Mouse (Mus musculus) MEL (cell line): ENCODE data around the gene Hoxc9. TPM values are rescaled to one million over a fixed set of nuclear protein-coding genes. Genes with fewer than 3 reads are reported as not detected.
A peak's percentile ranks its signal among the peaks of the same experiment; 100 is the strongest.

ENCODE experiments used
- DNase-seq: peaks from one replicate; pipeline ENCODE4 v3.0.0; 2011; ENCODE audit warnings: low read depth, low spot score
- H3K27ac ChIP-seq: 2 replicates; pipeline ENCODE4 v1.5.1; 2012; ENCODE audit warnings: low read depth, mild to moderate bottlenecking, control low read depth, low read length, moderate library complexity; ENCODE audit not compliant: control insufficient read depth
- H3K27me3 ChIP-seq, 2 experiments: fragments of 150-350 bp in 1 of 2; sonication (generic) in 1 of 2; 2 replicates each; pipeline ENCODE4 v1.6.1; 2012; ENCODE audit warnings: low read length in 2 of 2, mild to moderate bottlenecking in 2 of 2, improper control_type of control experiment in 1 of 2, moderate library complexity in 1 of 2; ENCODE audit not compliant: insufficient read depth in 2 of 2, control insufficient read depth in 1 of 2
- H3K36me3 ChIP-seq, 2 experiments: 2 replicates each; pipeline ENCODE4 v1.6.1; 2012 to 2014; ENCODE audit warnings: low read length in 2 of 2, improper control_type of control experiment in 1 of 2, inconsistent platforms in 1 of 2, mild to moderate bottlenecking in 1 of 2; ENCODE audit not compliant: insufficient read depth in 2 of 2, control insufficient read depth in 1 of 2
- H3K4me1 ChIP-seq, 2 experiments: fragments of 150-350 bp in 1 of 2; sonication (generic) in 1 of 2; 2 replicates each; pipeline ENCODE4 v1.6.1; 2012; ENCODE audit warnings: low read length in 2 of 2, improper control_type of control experiment in 1 of 2, mild to moderate bottlenecking in 1 of 2; ENCODE audit not compliant: insufficient read depth in 2 of 2, control insufficient read depth in 1 of 2
- H3K4me3 ChIP-seq, 2 experiments: fragments of 150-350 bp in 1 of 2; sonication (generic) in 1 of 2; 2 replicates each; pipeline ENCODE4 v1.5.1; 2012; ENCODE audit warnings: low read depth in 2 of 2, low read length in 2 of 2, mild to moderate bottlenecking in 2 of 2, moderate library complexity in 2 of 2, control low read depth in 1 of 2, improper control_type of control experiment in 1 of 2; ENCODE audit not compliant: control insufficient read depth in 1 of 2, insufficient read depth in 1 of 2
- H3K79me2 ChIP-seq: 2 replicates; pipeline ENCODE4 v1.6.1; 2012; ENCODE audit warnings: mild to moderate bottlenecking, low read length, moderate library complexity; ENCODE audit not compliant: control insufficient read depth, poor library complexity, insufficient read depth
- H3K9ac ChIP-seq: 2 replicates; pipeline ENCODE4 v1.6.1; 2012; ENCODE audit warnings: low read depth, mild to moderate bottlenecking, control low read depth, low read length, moderate library complexity; ENCODE audit not compliant: control insufficient read depth, poor library complexity, severe bottlenecking
- H3K9me3 ChIP-seq: fragments of 150-350 bp; sonication (generic); replicated peaks from 2 replicates; pipeline ENCODE4 v1.6.1; 2012; ENCODE audit warnings: mild to moderate bottlenecking, low read length, improper control_type of control experiment, moderate library complexity; ENCODE audit not compliant: insufficient read depth
- CHD1 ChIP-seq: IDR thresholded peaks from 2 replicates; pipeline ENCODE4 v1.6.1; 2012; ENCODE audit warnings: low read depth, mild to moderate bottlenecking, inconsistent platforms, low read length, improper control_type of control experiment
- CHD2 ChIP-seq: IDR thresholded peaks from 2 replicates; pipeline ENCODE4 v1.6.1; 2011; ENCODE audit warnings: low read length, improper control_type of control experiment
- CTCF ChIP-seq, 3 experiments: IDR thresholded peaks in 2 of 3; conservative IDR thresholded peaks in 1 of 3; 2 replicates each; pipeline ENCODE4 v1.5.1; 2011 to 2012; ENCODE audit warnings: low read length in 3 of 3, low read depth in 2 of 3, mild to moderate bottlenecking in 2 of 3, improper control_type of control experiment in 1 of 3, inconsistent platforms in 1 of 3, mixed read lengths in 1 of 3, moderate library complexity in 1 of 3; ENCODE audit not compliant: control insufficient read depth in 1 of 3, insufficient read depth in 1 of 3, poor library complexity in 1 of 3, severe bottlenecking in 1 of 3
- EP300 ChIP-seq, 2 experiments: IDR thresholded peaks; 2 replicates each; pipeline ENCODE4 v1.6.1; 2011; ENCODE audit warnings: improper control_type of control experiment in 2 of 2, low read length in 2 of 2, low read depth in 1 of 2, mild to moderate bottlenecking in 1 of 2
- GABPA ChIP-seq: IDR thresholded peaks from 2 replicates; pipeline ENCODE4 v1.6.1; 2012; ENCODE audit warnings: low read depth, mild to moderate bottlenecking, inconsistent platforms, low read length, improper control_type of control experiment, moderate library complexity
- GATA1 ChIP-seq: IDR thresholded peaks from 2 replicates; pipeline ENCODE4 v1.6.1; 2011; ENCODE audit warnings: low read depth, low read length, improper control_type of control experiment
- HCFC1 ChIP-seq: IDR thresholded peaks from 2 replicates; pipeline ENCODE4 v1.6.1; 2012; ENCODE audit warnings: low read depth, mild to moderate bottlenecking, inconsistent platforms, low read length, improper control_type of control experiment, moderate library complexity
- MAFK ChIP-seq: IDR thresholded peaks from 2 replicates; pipeline ENCODE4 v1.6.1; 2011; ENCODE audit warnings: low read depth, mild to moderate bottlenecking, low read length, improper control_type of control experiment, borderline replicate concordance
- MAX ChIP-seq: IDR thresholded peaks from 2 replicates; pipeline ENCODE4 v1.6.1; 2011; ENCODE audit warnings: low read length, improper control_type of control experiment
- MAZ ChIP-seq: IDR thresholded peaks from 2 replicates; pipeline ENCODE4 v1.6.1; 2012; ENCODE audit warnings: low read depth, mild to moderate bottlenecking, inconsistent platforms, low read length, improper control_type of control experiment
- MEF2A ChIP-seq: IDR thresholded peaks from 2 replicates; pipeline ENCODE4 v1.6.1; 2014; ENCODE audit warnings: low read depth, mild to moderate bottlenecking, inconsistent platforms, low read length, improper control_type of control experiment; ENCODE audit not compliant: poor library complexity, insufficient replicate concordance, severe bottlenecking; ENCODE audit errors: extremely low read depth
- MXI1 ChIP-seq: IDR thresholded peaks from 2 replicates; pipeline ENCODE4 v1.6.1; 2011; ENCODE audit warnings: mild to moderate bottlenecking, low read depth, low read length, improper control_type of control experiment
- MYC ChIP-seq: IDR thresholded peaks from 2 replicates; pipeline ENCODE4 v1.6.1; 2011; ENCODE audit warnings: low read depth, mild to moderate bottlenecking, low read length, improper control_type of control experiment, moderate library complexity
- NELFE ChIP-seq: IDR thresholded peaks from 2 replicates; pipeline ENCODE4 v1.6.1; 2011; ENCODE audit warnings: low read depth, low read length, improper control_type of control experiment
- POLR2A ChIP-seq, 2 experiments: IDR thresholded peaks; 2 replicates each; pipeline ENCODE4 v1.6.1; 2011 to 2012; ENCODE audit warnings: low read length in 2 of 2, mild to moderate bottlenecking in 2 of 2, control low read depth in 1 of 2, improper control_type of control experiment in 1 of 2, low read depth in 1 of 2, moderate library complexity in 1 of 2; ENCODE audit not compliant: control insufficient read depth in 1 of 2, insufficient read depth in 1 of 2, poor library complexity in 1 of 2
- POLR2AphosphoS5 ChIP-seq: IDR thresholded peaks from 2 replicates; pipeline ENCODE4 v1.6.1; 2012; ENCODE audit warnings: low read depth, borderline replicate concordance, mild to moderate bottlenecking, inconsistent platforms, low read length, moderate library complexity, mixed read lengths
- RAD21 ChIP-seq: IDR thresholded peaks from 2 replicates; pipeline ENCODE4 v1.6.1; 2011; ENCODE audit warnings: mild to moderate bottlenecking, low read depth, low read length, improper control_type of control experiment
- TAL1 ChIP-seq: IDR thresholded peaks from 2 replicates; pipeline ENCODE4 v1.6.1; 2012; ENCODE audit warnings: mild to moderate bottlenecking, inconsistent platforms, low read length, moderate library complexity, mixed read lengths
- TCF12 ChIP-seq: IDR thresholded peaks from 2 replicates; pipeline ENCODE4 v1.6.1; 2014; ENCODE audit warnings: low read depth, mild to moderate bottlenecking, inconsistent platforms, low read length, improper control_type of control experiment, moderate library complexity
- UBTF ChIP-seq: IDR thresholded peaks from 2 replicates; pipeline ENCODE4 v1.6.1; 2012; ENCODE audit warnings: low read depth, mild to moderate bottlenecking, inconsistent platforms, low read length, improper control_type of control experiment, moderate library complexity, borderline replicate concordance; ENCODE audit not compliant: insufficient read depth
- USF2 ChIP-seq, 2 experiments: IDR thresholded peaks; 2 replicates each; pipeline ENCODE4 v1.6.1; 2011 to 2012; ENCODE audit warnings: improper control_type of control experiment in 2 of 2, low read length in 2 of 2, borderline replicate concordance in 1 of 2, inconsistent platforms in 1 of 2, low read depth in 1 of 2, mild to moderate bottlenecking in 1 of 2; ENCODE audit not compliant: insufficient read depth in 1 of 2
- ZNF384 ChIP-seq: IDR thresholded peaks from 2 replicates; pipeline ENCODE4 v1.6.1; 2012; ENCODE audit warnings: low read depth, mild to moderate bottlenecking, inconsistent platforms, low read length, improper control_type of control experiment
- polyA plus RNA-seq, 2 experiments: library from polyadenylated mRNA; stranded (reverse) in 1 of 2; unstranded in 1 of 2; fragments of >175 nt in 1 of 2; fragments of >200 nt in 1 of 2; gene quantifications; 2 replicates each; pipeline versions ENCODE4 v1.2.1 to v1.2.4; 2012; ENCODE audit warnings: low replicate concordance in 2 of 2, low read depth in 1 of 2; ENCODE audit not compliant: insufficient read length in 2 of 2, insufficient read depth in 1 of 2, missing spikeins in 1 of 2
- total RNA-seq: library from RNA; depleted of rRNA; stranded (reverse); fragments of 300-350 nt; gene quantifications from 2 replicates; pipeline ENCODE4 v1.2.3, GENCODE M21; 2012

Hoxc9 gene
- total and polyA plus RNA-seq, 3 experiments = 4.1 to 400 (median 9.5) TPM

GRCm38 (mm10) chr15:103001370-103001769 is 25.1 kb downstream of the Hoxc9 start:
- peaks cover 27% of the 10 kb centered on the region for H3K79me2 ChIP-seq
- peaks cover 0 to 34% of the 10 kb centered on the region in 2 experiments; a peak in 2 of 4 replicates for H3K36me3 ChIP-seq
- TF ChIP-seq MEF2A (peak; percentile 86; the same call in 1 of the 2 replicates), CTCF (IDR thresholded peaks at IDR 0.05 in 2 of 3, conservative IDR thresholded peaks at IDR 0.05 in 1 of 3; ENCODE audit: control insufficient read depth in 1 of 3, insufficient read depth in 1 of 3, low read depth in 2 of 3, low read length in 3 of 3, poor library complexity in 1 of 3, severe bottlenecking in 1 of 3) (no peak)
- no peaks in the 10 kb centered on the region for H3K9me3 ChIP-seq
- peak; percentile 47 for DNase-seq
- H3K27me3 ChIP-seq = no peaks in the 10 kb centered on the region
- peak overlapping the region; percentile 99 for H3K27ac ChIP-seq
- peak overlapping the region; percentile 98 for H3K9ac ChIP-seq
- peak overlapping the region; percentile 60 to 68 for H3K4me3 ChIP-seq
- H3K4me1 ChIP-seq = peaks cover 18 to 38% of the 10 kb centered on the region in 2 experiments

DNA sequence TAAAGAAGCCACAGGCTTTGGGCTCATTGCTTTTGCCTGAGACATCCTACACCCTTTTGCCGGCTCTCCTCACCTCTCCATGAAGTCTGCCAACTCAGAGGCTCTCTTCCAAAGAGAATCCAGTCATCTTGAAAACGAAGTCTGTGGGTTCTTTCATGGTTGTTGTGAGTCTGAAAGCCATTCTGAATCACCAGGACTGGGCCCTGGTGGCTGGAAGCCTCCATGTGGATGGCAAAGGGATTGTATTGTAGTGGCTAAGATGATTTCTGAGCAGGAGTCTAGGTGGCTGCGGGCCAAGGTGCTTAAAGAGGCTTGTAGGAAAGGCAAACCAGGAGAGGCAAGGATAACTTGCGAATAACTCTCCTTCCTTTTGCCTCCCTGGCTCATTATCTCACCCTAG is 25.9 kb downstream of the Hoxc9 start:
- DNase-seq = peak; percentile 66
- TF ChIP-seq CHD1 = 0 out of 2 replicates have a peak, but pooled peaks have one; percentile 4
- no peak for TF ChIP-seq MAX
- no peak for TF ChIP-seq CHD2
- TF ChIP-seq CTCF (IDR thresholded peaks at IDR 0.05 in 2 of 3, conservative IDR thresholded peaks at IDR 0.05 in 1 of 3; ENCODE audit: control insufficient read depth in 1 of 3, insufficient read depth in 1 of 3, low read depth in 2 of 3, low read length in 3 of 3, poor library complexity in 1 of 3, severe bottlenecking in 1 of 3) = no peak
- Histone ChIP-seq H3K36me3 (peaks cover 0 to 35% of the 10 kb centered on the region in 2 experiments; a peak in 2 of 4 replicates), H3K9me3 (no peaks in the 10 kb centered on the region), H3K27me3 (no peaks in the 10 kb centered on the region), H3K9ac (peak overlapping the region; percentile 60), H3K4me1 (peaks cover 24 to 38% of the 10 kb centered on the region in 2 experiments), H3K27ac (peak overlapping the region; percentile 63), H3K4me3 (peak overlapping the region in 1 of 2 experiments; percentile 57; a peak in 3 of 4 replicates), H3K79me2 (peaks cover 27% of the 10 kb centered on the region)

GRCm38 (mm10) chr15:103002821-103003448 is 26.7 kb downstream of the Hoxc9 start:
- H3K9me3 ChIP-seq = no peaks in the 10 kb centered on the region
- peaks cover 0 to 36% of the 10 kb centered on the region in 2 experiments; a peak in 2 of 4 replicates for H3K36me3 ChIP-seq
- peaks cover 27% of the 10 kb centered on the region for H3K79me2 ChIP-seq
- peak overlapping the region; percentile 63 for H3K27ac ChIP-seq
- H3K27me3 ChIP-seq = no peaks in the 10 kb centered on the region
- DNase-seq = peak; percentile 90
- H3K4me3 ChIP-seq = peak overlapping the region; percentile 49 to 57
- H3K4me1 ChIP-seq = peaks cover 24 to 35% of the 10 kb centered on the region in 2 experiments
- peak overlapping the region; percentile 60 for H3K9ac ChIP-seq
- TF ChIP-seq TAL1 (no peak), EP300 (IDR thresholded peaks at IDR 0.05; ENCODE audit: low read depth in 1 of 2, low read length in 2 of 2) (peak; percentile 34 to 60; a peak in 3 of 4 replicates), MAZ (0 out of 2 replicates have a peak, but pooled peaks have one; percentile 36), POLR2AphosphoS5 (no peak), CHD1 (no peak), UBTF (no peak), GATA1 (no peak), MYC (0 out of 2 replicates have a peak, but pooled peaks have one; percentile 30), MAFK (no peak), POLR2A (IDR thresholded peaks at IDR 0.05; ENCODE audit: control insufficient read depth in 1 of 2, insufficient read depth in 1 of 2, low read depth in 1 of 2, low read length in 2 of 2, poor library complexity in 1 of 2) (no peak; a peak in 1 of 4 replicates), RAD21 (no peak), ZNF384 (no peak), NELFE (no peak; the same call in 1 of the 2 replicates), GABPA (no peak), MXI1 (peak; percentile 81), MEF2A (no peak), HCFC1 (0 out of 2 replicates have a peak, but pooled peaks have one; percentile 24), TCF12 (no peak), USF2 (IDR thresholded peaks at IDR 0.05; ENCODE audit: borderline replicate concordance in 1 of 2, insufficient read depth in 1 of 2, low read depth in 1 of 2, low read length in 2 of 2) (no peak)
